Mouse (Mus musculus) heart, postnatal 4 days (tissue): ENCODE results near the gene Tll2. TPM values are rescaled to one million over a fixed set of nuclear protein-coding genes. Genes with fewer than 3 reads are reported as not detected.
A peak's percentile ranks its signal among the peaks of the same experiment; 100 is the strongest.

Source experiments
- DNase-seq: peaks from one replicate; pipeline ENCODE4 v3.0.0; 2021
- total RNA-seq, 2 experiments: library from RNA; stranded (reverse); gene quantifications; 2 replicates each; pipeline ENCODE4 v1.2.3; 2021

The Tll2 gene
- total RNA-seq, 2 experiments from 2014 or later, result 2.3 to 2.4 TPM

DNA sequence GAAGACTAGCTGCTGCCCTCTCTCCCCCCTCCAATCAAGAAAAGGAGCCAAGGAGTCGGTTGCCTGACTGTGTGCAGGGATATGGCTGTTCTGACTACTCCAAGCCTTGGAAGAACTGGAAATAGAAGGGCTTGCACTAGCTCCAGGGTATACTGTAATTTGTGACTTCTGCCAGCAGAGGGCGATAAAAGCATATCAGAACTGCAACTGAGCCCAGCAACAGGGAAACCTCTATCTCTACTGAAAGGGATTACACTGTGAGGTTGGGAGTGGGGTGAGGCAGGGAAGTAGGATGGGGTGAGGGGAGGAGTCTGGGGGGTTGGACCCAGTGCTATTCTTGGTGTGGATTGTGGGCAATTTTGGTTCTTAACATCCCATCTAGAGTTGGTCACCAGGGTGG is 119.9 kb downstream of the Tll2 start:
- peak; percentile 81 for DNase-seq

GRCm38 (mm10) chr19:41086289-41086688 is 120.3 kb downstream of the Tll2 start:
- DNase-seq, result no peak

- no peak for DNase-seq
Measured at GRCm38 (mm10) chr19:41083646-41084045, 123.0 kb downstream of the Tll2 start.

GRCm38 (mm10) chr19:41081589-41081988 is 125.0 kb downstream of the Tll2 start:
- DNase-seq, result no peak

DNA sequence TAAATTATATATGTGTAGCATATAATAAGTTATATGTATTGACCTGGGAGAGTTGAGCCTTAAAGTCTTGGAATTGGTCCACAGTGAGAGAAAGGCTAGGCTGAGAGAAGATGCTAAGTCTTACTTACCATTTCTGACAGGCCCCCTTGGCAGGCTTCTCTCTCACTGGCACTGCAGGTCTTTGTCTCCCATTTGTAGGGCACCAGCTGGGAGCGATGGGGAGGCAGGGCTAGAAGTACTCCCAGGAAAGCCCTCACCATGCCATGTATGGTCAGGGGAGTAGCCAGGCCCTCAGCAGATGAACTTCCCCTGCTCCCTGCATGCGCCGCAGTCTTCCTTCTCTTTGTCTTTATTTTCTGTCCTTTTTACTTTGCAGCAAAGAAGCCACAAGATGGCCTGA is 129.7 kb downstream of the Tll2 start, which contains the start of gene Opalin:
Gene Opalin, minus strand, starts transcription at position 208 of the 400 bp plus-strand sequence.
- DNase-seq, result no peak

- no peak for DNase-seq
Measured at GRCm38 (mm10) chr19:41073746-41074455, 132.7 kb downstream of the Tll2 start.

- peak; percentile 92 for DNase-seq
Measured at GRCm38 (mm10) chr19:41071500-41071899, 135.1 kb downstream of the Tll2 start.

DNA sequence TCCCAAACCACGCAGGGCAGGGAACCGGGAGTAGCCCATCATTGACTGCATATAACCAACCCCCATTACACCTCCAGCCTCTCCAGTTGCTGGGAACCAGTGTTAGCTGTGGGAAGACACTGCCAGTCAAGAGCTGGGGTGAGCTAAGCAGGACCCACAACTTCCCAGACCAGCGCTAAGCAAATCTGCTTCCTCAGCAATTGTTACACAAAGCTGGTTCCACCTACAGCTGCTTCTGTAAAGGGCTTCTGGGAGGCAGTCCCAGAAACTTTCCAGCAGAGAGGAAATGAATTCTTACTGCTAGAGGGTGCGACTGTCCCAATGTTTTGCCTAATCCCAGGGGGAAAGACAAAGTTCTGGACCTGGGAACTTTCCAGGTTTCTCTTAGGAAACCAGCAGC is 151.9 kb downstream of the Tll2 start:
- DNase-seq, result no peak

- peak; percentile 17 for DNase-seq
Measured at GRCm38 (mm10) chr19:41053530-41053929, 153.1 kb downstream of the Tll2 start.

- DNase-seq, result no peak
Measured at GRCm38 (mm10) chr19:41052247-41052646, 154.4 kb downstream of the Tll2 start.

DNA sequence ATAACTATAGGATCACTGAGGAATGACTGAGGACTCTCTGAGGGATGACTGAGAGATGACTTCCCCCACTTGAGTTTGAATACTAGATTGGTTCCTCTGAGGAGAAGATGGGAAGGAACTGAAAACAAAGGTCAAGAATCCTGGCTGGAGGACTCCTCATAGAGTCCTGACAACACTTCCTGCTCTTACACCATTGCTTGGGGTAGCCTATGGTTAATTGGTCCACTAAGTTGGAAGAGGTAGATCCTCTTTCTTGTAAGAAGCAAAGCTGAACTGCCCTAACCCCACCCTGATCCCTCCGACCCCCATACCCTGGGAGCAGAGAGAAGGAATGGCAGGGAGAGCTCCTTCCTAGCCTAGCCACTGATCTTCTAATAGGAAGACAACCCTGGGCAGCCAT is 154.9 kb downstream of the Tll2 start:
- DNase-seq, result no peak

DNA sequence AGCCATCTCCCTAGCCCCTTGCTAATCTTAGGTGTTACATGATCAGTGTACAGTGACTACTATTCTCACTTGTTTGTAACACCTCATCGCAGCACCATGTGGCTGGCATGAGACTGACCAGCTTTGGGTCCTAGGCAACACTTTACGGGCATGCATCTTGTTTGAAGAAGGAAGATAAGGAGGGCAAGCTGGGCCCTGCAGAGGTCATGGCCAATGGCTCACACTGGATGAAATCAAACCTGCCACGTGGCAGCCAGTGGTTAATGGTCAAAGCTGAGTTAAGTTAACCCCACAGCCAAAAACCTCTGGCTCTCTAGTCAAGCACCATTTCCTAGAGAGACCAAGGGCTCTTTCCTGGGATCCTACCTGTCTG is 158.5 kb downstream of the Tll2 start:
- no peak for DNase-seq

- no peak for DNase-seq
Measured at GRCm38 (mm10) chr19:41047437-41048186, 159.0 kb downstream of the Tll2 start.

DNA sequence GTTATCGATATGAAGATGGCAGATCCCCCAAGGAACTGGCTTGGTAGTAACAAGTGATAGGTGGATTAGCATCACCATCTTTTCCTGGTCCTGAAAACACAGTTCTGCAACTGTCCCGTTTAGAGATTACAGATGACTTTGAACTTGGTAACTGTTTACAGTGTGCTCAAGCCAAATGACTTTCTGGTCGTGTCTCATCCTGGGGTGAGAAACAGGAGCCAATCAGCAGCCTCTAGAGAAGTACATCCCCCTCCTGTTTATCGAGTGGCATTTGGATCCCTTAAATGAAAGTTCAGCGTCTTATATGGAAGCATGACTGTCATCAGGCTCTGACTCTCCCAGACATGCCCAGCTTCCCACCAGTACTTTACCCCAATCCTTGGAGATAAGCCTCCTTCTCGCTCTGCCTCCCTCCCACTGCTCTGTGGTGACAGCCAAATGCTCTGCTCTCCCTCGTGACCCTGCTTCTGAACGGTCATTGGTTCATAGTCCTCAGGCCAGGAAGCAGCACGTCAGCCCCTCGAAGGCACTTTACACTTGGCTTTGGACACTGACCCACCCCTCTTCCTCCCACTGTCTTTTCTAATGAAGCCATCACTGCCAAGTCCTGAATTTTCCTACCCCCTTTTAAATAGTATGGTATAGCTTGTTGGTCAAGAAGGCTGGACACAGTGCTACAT is 161.4 kb downstream of the Tll2 start:
- DNase-seq, result no peak

GRCm38 (mm10) chr19:41039110-41039509 is 167.5 kb downstream of the Tll2 start:
- no peak for DNase-seq

GRCm38 (mm10) chr19:41035809-41036551 is 170.7 kb downstream of the Tll2 start:
- DNase-seq, result no peak

Other genes starting within 250 kb of the Tll2 start
- under 1 TPM; 0.27 to 0.55 TPM for gene Blnk, start 212.3 kb downstream of the Tll2 start, total RNA-seq
- not detected for gene Dntt, start 177.6 kb downstream of the Tll2 start, total RNA-seq
- not detected for gene Opalin, start 129.7 kb downstream of the Tll2 start, total RNA-seq
- 100 to 1,000 TPM; 119 TPM for gene Tm9sf3, start 57.2 kb upstream of the Tll2 start, total RNA-seq
- 1 to 10 TPM in 1 of 2 experiments, under 1 TPM in 1; 0.95 to 1.2 TPM for gene Pik3ap1, start 178.3 kb upstream of the Tll2 start, total RNA-seq